Mouse (Mus musculus): Measurements from ENCODE around the gene Dlgap1. TPM values are rescaled to one million over a fixed set of nuclear protein-coding genes. Genes with fewer than 3 reads are reported as not detected.

Dlgap1 gene
- polyA plus RNA-seq, 1 experiment from 2014 or later = 0.52 TPM

DNA sequence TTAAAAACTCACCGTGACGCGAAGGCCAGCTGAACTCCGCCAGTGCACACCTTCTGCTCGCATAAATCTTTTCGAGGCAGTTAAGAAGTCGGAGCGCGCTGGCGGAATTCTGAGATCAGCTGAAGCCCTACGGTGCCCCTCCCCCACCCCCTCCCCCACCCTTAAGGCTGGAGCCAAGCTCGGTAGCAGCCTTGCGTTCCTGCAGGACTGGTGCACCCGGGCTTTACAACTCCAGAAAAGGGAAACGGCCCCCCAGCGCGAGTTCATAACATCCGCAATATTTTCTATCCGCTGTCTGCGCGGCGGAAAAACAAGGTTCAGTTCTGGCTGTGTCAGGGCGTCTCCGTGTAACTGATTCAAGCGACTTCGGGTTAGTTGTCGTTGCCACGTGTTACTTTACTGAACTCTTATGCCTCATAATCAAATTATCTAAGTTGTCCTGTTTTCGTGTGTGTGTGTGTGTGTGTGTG lies 884.6 kb downstream of the Dlgap1 start, which contains the start of gene Tgif1:
TSS of gene Tgif1 (minus strand) at position 111 of the 470 bp plus-strand sequence.
- WGBS = under 1% methylated on average over 29 of the region's 29 CpGs
- ATAC-seq (ENCODE audit: insufficient number of reproducible peaks, low FRiP score) = peak; percentile 26; the same call in 1 of the 2 replicates
- Histone ChIP-seq H3K4me3 (peak within 1 kb of the TSS; percentile 78), H3K36me3 (no peaks in the 10 kb centered on the region), H3K9me3 (replicated peaks) (no peaks in the 10 kb centered on the region), H3K4me2 (peak within 1 kb of the TSS; percentile 98), H3K4me1 (replicated peaks) (peaks cover 9% of the 10 kb centered on the region), H3K9ac (peak within 1 kb of the TSS; percentile 86), H3K27ac (ENCODE audit: poor library complexity, severe bottlenecking) (peak within 1 kb of the TSS; percentile 90), H3K27me3 (replicated peaks) (no peaks in the 10 kb centered on the region)

DNA sequence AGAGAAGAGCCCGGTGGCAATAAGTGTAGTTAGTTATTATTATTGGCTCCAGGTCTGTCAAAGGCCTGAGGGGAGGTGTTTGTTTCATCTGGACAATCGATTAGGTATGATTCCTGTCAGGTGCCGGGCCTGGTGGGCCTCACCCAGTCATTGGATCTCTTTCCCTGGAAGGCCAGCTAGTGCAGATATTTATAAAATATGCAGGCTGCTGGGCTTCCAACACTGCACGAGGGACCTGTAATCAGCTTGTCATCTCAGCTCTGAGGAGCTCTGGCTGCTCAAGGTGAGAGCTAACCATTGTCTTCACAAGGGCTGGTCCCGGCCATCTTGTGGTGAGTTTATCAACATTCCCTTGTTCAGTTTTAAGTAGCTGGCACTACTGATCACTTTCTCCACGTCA lies 885.1 kb downstream of the Dlgap1 start:
- no peak overlapping the region for H3K27ac ChIP-seq (ENCODE audit: poor library complexity, severe bottlenecking)
- H3K4me2 ChIP-seq = peak overlapping the region; percentile 98
- no peak for ATAC-seq (ENCODE audit: insufficient number of reproducible peaks, low FRiP score)
- no peaks in the 10 kb centered on the region for H3K27me3 ChIP-seq (replicated peaks)
- peaks cover 9% of the 10 kb centered on the region for H3K4me1 ChIP-seq (replicated peaks)
- 28% methylated on average over 6 of the region's 6 CpGs for WGBS
- H3K9ac ChIP-seq = peak overlapping the region; percentile 86
- H3K36me3 ChIP-seq = no peaks in the 10 kb centered on the region
- no peaks in the 10 kb centered on the region for H3K9me3 ChIP-seq (replicated peaks)
- H3K4me3 ChIP-seq = peak overlapping the region; percentile 78; the same call in 1 of the 2 replicates

DNA sequence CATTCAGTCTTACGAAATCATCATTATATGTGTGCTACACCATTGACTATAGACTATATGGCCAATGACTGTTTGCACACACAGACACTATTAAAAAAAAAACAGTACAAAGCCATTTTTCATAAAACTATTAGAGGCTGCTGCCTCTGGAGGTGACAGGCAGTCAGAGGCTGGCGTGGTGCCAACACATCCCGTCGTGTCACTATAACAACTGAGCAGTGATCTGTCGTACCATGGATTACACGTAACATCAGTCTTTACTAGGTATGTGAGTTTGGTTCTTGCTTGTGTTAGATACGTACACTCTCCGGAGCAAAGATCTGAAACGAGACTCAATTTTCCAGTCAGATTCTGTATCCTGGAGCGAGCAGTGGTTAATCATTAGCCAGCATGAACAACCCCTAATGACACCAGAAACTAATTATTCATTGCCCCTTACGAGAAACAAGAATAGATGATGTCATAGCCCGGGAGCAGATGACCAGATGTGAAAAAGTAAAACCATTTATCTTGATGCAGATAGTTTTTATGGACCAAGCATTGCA lies 888.1 kb downstream of the Dlgap1 start:
- Histone ChIP-seq H3K9ac (no peak overlapping the region), H3K4me2 (no peak overlapping the region), H3K4me1 (replicated peaks) (peaks cover 9% of the 10 kb centered on the region), H3K9me3 (replicated peaks) (no peaks in the 10 kb centered on the region), H3K27me3 (replicated peaks) (no peaks in the 10 kb centered on the region), H3K36me3 (0 out of 2 replicates have a peak, but pooled peaks cover under 1% of the 10 kb centered on the region), H3K4me3 (no peak overlapping the region), H3K27ac (ENCODE audit: poor library complexity, severe bottlenecking) (no peak overlapping the region)
- no peak for ATAC-seq (ENCODE audit: insufficient number of reproducible peaks, low FRiP score)
- WGBS = 74% methylated on average over 12 of the region's 12 CpGs

DNA sequence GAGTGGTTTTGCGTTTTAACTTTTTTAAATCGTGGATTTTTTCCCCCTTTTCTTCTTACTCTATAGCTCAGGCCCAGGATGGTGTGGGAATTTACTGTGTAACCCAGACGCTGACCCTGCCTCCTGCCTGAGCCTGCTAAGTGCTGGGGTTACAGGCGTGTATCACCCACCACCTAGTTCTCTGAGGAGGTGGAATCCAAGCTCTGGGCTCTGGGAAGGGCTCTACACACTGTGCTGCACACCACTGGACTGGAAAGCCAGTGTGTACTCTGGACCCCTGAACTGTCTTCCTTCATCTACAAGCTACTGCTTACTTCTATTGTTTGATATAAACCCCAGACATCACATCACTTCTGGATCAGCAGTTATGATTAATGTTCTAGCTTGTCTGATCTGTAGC lies 889.9 kb downstream of the Dlgap1 start:
- WGBS = 69% methylated on average over 4 of the region's 4 CpGs
- H3K4me3 ChIP-seq = no peak overlapping the region
- no peaks in the 10 kb centered on the region for H3K27me3 ChIP-seq (replicated peaks)
- no peak overlapping the region for H3K9ac ChIP-seq
- ATAC-seq (ENCODE audit: insufficient number of reproducible peaks, low FRiP score) = no peak
- H3K4me2 ChIP-seq = no peak overlapping the region
- H3K27ac ChIP-seq (ENCODE audit: poor library complexity, severe bottlenecking) = no peak overlapping the region
- H3K4me1 ChIP-seq (replicated peaks) = peaks cover 6% of the 10 kb centered on the region
- H3K36me3 ChIP-seq = 0 out of 2 replicates have a peak, but pooled peaks cover 5% of the 10 kb centered on the region
- H3K9me3 ChIP-seq (replicated peaks) = no peaks in the 10 kb centered on the region

DNA sequence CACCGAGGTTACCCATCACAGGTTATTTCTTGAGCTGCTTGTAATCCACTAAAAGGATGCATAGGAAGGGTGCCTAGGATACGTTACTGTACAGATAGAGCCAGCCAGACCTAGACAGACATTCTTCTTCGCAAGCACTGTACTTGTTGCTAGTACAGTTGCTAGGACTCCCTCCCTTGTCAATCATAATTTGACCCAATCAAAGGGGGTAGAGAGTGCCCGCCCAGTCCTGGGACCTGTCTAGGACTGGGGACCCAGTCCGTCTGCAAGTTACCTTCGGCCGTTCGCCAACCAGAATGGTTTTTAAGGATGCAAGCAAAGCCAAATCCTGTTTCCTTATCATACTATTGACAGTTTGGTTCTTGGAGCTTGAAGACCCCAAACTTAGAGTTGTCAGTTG lies 895.2 kb downstream of the Dlgap1 start:
- Histone ChIP-seq H3K9ac (no peak overlapping the region), H3K4me1 (replicated peaks) (no peaks in the 10 kb centered on the region), H3K4me3 (no peak overlapping the region), H3K4me2 (no peak overlapping the region), H3K27me3 (replicated peaks) (no peaks in the 10 kb centered on the region), H3K36me3 (0 out of 2 replicates have a peak, but pooled peaks cover 5% of the 10 kb centered on the region), H3K9me3 (replicated peaks) (no peaks in the 10 kb centered on the region), H3K27ac (ENCODE audit: poor library complexity, severe bottlenecking) (no peak overlapping the region)
- no peak for ATAC-seq (ENCODE audit: insufficient number of reproducible peaks, low FRiP score)
- 87% methylated on average over 8 of the region's 8 CpGs for WGBS

DNA sequence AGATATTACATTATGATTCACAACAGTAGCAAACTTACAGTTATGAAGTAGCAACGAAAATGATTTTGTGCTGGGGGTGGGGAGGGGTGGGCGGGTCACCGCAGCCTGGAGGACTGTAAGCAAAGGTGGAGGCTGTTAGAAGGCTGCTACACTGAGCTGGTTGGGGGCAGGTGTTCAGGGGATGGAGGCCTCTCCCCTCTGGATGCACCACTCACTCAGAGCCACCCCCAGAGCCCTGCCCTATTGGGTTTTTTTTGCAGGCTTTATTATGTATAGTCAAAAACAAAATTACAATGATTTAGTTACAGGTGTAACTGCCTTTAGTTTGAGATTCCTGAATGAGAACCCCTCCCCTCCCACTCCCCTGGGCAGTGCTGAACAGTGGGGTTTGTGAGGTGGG lies 895.8 kb downstream of the Dlgap1 start:
- H3K4me1 ChIP-seq (replicated peaks) = no peaks in the 10 kb centered on the region
- H3K27me3 ChIP-seq (replicated peaks) = no peaks in the 10 kb centered on the region
- H3K4me2 ChIP-seq = no peak overlapping the region
- WGBS = 69% methylated on average over 3 of the region's 3 CpGs
- no peak for ATAC-seq (ENCODE audit: insufficient number of reproducible peaks, low FRiP score)
- no peak overlapping the region for H3K4me3 ChIP-seq
- H3K9me3 ChIP-seq (replicated peaks) = no peaks in the 10 kb centered on the region
- H3K27ac ChIP-seq (ENCODE audit: poor library complexity, severe bottlenecking) = no peak overlapping the region
- 0 out of 2 replicates have a peak, but pooled peaks cover 5% of the 10 kb centered on the region for H3K36me3 ChIP-seq
- no peak overlapping the region for H3K9ac ChIP-seq

DNA sequence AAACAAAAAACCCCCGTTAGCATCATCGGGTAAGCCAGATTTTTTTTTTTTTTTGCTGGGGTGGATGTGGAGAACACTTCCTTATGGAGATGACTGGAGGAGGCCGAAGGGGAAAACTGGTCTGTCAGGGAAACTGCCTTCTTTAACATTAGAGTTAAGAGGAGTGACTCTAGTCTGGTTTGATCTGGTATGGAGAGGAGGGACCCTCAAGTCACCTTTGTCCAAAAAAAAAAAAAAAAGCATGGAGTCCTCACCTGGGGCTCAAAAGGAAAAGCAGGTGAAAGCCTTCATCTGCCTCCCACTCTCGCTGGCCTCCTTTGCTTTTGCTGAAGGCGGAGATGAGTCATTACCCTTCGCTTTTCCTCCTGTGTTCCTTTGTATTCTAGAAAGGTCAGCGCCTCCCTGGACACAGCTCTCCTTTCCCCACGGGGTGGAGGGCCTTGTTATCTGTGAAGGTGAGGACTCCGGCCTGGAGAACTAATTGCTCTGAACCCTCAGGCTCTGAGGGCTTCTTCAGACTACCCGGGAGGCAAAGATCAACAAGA lies 896.3 kb downstream of the Dlgap1 start:
- Histone ChIP-seq H3K9ac (no peak overlapping the region), H3K4me2 (no peak overlapping the region), H3K4me1 (replicated peaks) (no peaks in the 10 kb centered on the region), H3K27me3 (replicated peaks) (no peaks in the 10 kb centered on the region), H3K4me3 (no peak overlapping the region), H3K36me3 (0 out of 2 replicates have a peak, but pooled peaks cover 5% of the 10 kb centered on the region), H3K9me3 (replicated peaks) (no peaks in the 10 kb centered on the region), H3K27ac (ENCODE audit: poor library complexity, severe bottlenecking) (no peak overlapping the region)
- no peak for ATAC-seq (ENCODE audit: insufficient number of reproducible peaks, low FRiP score)
- 65% methylated on average over 10 of the region's 10 CpGs for WGBS

DNA sequence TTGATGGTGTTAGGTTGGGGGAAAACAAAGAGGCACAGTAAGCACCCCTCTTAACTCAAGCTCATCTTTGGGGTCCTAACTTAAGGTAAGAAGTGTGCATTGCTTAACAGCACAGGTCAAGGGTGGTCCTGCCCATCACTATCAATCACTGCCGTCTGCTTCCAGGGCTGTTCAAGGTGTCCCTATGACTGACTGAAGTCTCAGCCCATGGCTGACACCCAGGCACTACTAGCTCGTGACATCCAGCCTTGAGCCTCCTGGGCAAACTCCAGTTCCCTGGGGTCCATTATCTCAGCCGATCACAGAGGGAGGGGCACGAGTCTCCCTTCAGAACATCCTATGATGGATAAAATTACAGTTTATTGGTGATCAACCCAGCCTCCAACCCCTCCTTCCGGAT lies 897.2 kb downstream of the Dlgap1 start:
- Histone ChIP-seq H3K9me3 (replicated peaks) (no peaks in the 10 kb centered on the region), H3K27ac (ENCODE audit: poor library complexity, severe bottlenecking) (no peak overlapping the region), H3K36me3 (0 out of 2 replicates have a peak, but pooled peaks cover 5% of the 10 kb centered on the region), H3K9ac (no peak overlapping the region), H3K4me2 (no peak overlapping the region), H3K27me3 (replicated peaks) (no peaks in the 10 kb centered on the region), H3K4me1 (replicated peaks) (no peaks in the 10 kb centered on the region), H3K4me3 (no peak overlapping the region)
- ATAC-seq (ENCODE audit: insufficient number of reproducible peaks, low FRiP score) = no peak
- 82% methylated on average over 5 of the region's 5 CpGs for WGBS

DNA sequence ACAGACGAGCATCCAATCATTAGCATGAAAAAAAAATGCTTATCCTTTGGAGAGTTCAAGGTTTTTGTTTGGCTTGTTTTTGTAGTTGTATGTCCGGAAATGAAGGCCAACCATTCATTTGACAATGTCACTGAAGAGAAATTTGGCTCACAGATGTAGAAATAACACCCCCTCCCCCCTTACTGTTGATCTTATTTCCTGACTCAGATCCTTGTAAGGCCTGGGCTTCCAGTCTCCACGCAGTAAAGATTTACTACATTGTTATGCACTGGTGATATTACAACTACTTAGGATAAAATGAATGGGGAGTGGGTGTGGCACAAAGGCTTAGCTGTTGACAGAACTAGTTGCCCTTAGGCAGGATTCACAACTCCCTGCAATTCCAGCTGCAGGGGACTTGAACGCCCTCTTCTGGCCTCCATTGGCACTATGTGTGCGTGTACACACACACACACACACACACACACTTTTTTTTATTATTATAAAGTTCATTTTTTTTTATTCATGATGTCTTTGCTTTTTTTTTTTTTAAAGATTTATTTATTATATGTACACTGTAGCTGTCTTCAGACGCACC lies 897.8 kb downstream of the Dlgap1 start:
- WGBS = 80% methylated on average over 6 of the region's 6 CpGs
- Histone ChIP-seq H3K27ac (ENCODE audit: poor library complexity, severe bottlenecking) (no peak overlapping the region), H3K9me3 (replicated peaks) (no peaks in the 10 kb centered on the region), H3K4me2 (no peak overlapping the region), H3K27me3 (replicated peaks) (no peaks in the 10 kb centered on the region), H3K4me1 (replicated peaks) (no peaks in the 10 kb centered on the region), H3K9ac (no peak overlapping the region), H3K36me3 (0 out of 2 replicates have a peak, but pooled peaks cover 5% of the 10 kb centered on the region), H3K4me3 (no peak overlapping the region)
- ATAC-seq (ENCODE audit: insufficient number of reproducible peaks, low FRiP score) = no peak

DNA sequence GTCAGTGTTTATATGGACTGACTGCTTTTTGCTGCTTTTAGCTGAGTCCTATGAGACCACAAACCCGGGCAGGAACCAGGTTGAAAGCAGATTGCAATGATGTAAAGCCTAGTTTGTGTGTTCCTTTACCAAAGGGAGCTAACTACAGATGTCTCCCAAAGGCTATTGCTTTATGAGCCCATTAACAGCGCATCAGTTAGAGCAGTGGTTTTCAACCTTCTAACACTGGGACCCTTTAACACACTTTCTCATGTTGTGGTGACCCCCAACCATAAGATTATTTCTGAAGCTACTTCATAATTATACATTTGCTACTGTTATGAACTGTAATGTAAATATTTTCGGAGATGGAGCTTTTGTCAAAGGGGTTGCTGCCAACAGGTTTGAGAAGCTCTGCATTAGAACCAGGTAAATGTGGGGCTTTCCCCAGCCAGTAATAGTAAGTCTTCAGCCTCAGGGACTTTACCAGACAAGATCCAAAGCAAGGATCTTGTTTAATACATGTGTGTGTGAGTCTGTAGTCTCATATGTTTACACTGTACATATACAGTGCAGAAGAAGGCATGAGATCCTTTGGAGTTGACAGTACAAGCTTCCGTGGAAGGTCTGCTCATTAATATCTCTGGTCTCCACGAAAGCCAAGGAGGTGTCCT lies 899.8 kb downstream of the Dlgap1 start:
- no peaks in the 10 kb centered on the region for H3K36me3 ChIP-seq
- no peaks in the 10 kb centered on the region for H3K9me3 ChIP-seq (replicated peaks)
- H3K4me3 ChIP-seq = no peak overlapping the region
- no peak for ATAC-seq (ENCODE audit: insufficient number of reproducible peaks, low FRiP score)
- WGBS = 76% methylated on average over 5 of the region's 5 CpGs
- H3K4me2 ChIP-seq = no peak overlapping the region
- no peak overlapping the region for H3K27ac ChIP-seq (ENCODE audit: poor library complexity, severe bottlenecking)
- 0 out of 2 replicates have a peak, but pooled peaks cover 7% of the 10 kb centered on the region for H3K4me1 ChIP-seq (replicated peaks)
- H3K27me3 ChIP-seq (replicated peaks) = no peaks in the 10 kb centered on the region
- no peak overlapping the region for H3K9ac ChIP-seq

DNA sequence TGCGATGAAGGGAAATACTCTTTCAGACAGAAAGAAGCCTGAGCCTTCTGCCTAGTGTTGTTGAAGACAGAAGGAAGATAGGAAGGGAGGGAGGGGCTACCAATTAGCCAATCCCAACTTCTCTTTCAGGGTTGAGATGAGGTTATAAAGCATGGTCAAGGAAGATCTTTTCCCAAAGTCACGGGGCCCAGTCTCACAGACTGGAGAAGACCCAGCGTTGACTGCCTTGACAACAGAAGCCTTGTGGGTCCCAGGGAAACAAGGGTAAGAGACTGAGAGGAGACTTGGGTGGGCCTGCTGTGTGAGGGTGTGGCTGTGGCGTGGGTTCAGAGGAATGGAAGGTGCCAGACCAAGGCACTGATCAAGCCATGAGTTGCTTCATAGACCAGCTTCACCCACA lies 901.7 kb downstream of the Dlgap1 start:
- H3K4me3 ChIP-seq = no peak overlapping the region
- H3K4me2 ChIP-seq = no peak overlapping the region
- no peak for ATAC-seq (ENCODE audit: insufficient number of reproducible peaks, low FRiP score)
- H3K27ac ChIP-seq (ENCODE audit: poor library complexity, severe bottlenecking) = no peak overlapping the region
- no peaks in the 10 kb centered on the region for H3K36me3 ChIP-seq
- 84% methylated on average over 4 of the region's 4 CpGs for WGBS
- H3K9me3 ChIP-seq (replicated peaks) = no peaks in the 10 kb centered on the region
- 0 out of 2 replicates have a peak, but pooled peaks cover 8% of the 10 kb centered on the region for H3K4me1 ChIP-seq (replicated peaks)
- H3K27me3 ChIP-seq (replicated peaks) = no peaks in the 10 kb centered on the region
- H3K9ac ChIP-seq = no peak overlapping the region

Data from heart, embryonic 12.5 days (tissue).